Mouse (Mus musculus) embryonic facial prominence, embryonic 12.5 days (tissue): ENCODE data around the gene Rbm4. TPM values are rescaled to one million over a fixed set of nuclear protein-coding genes. Genes with fewer than 3 reads are reported as not detected.

Experiments used
- ATAC-seq: fragments of 200-750 bp; cut with Nextera tagmentation; 2 replicates; pipeline ENCODE4 v1.8.0; 2017; ENCODE audit not compliant: insufficient number of reproducible peaks, insufficient read depth, low FRiP score, low TSS enrichment
- H3K27ac ChIP-seq: fragments of 300-500 bp; sonication (generic); 2 replicates; pipeline ENCODE4 v1.5.1; 2016; ENCODE audit warnings: mild to moderate bottlenecking
- H3K27me3 ChIP-seq: fragments of 300-500 bp; sonication (generic); 2 replicates; pipeline ENCODE4 v1.6.1; 2016; ENCODE audit warnings: mild to moderate bottlenecking, moderate library complexity
- H3K36me3 ChIP-seq: fragments of 300-500 bp; sonication (generic); 2 replicates; pipeline ENCODE4 v1.6.1; 2016; ENCODE audit warnings: mild to moderate bottlenecking
- H3K4me1 ChIP-seq: fragments of 300-500 bp; sonication (generic); 2 replicates; pipeline ENCODE4 v1.6.1; 2016
- H3K4me2 ChIP-seq: fragments of 300-500 bp; sonication (generic); replicated peaks from 2 replicates; pipeline ENCODE4 v1.6.1; 2016; ENCODE audit warnings: mild to moderate bottlenecking, moderate library complexity
- H3K4me3 ChIP-seq: fragments of 300-500 bp; sonication (generic); 2 replicates; pipeline ENCODE4 v1.5.1; 2016; ENCODE audit warnings: mild to moderate bottlenecking
- H3K9ac ChIP-seq: fragments of 300-500 bp; sonication (generic); 2 replicates; pipeline ENCODE4 v1.6.1; 2016; ENCODE audit warnings: mild to moderate bottlenecking, moderate library complexity
- H3K9me3 ChIP-seq: fragments of 300-500 bp; sonication (generic); 2 replicates; pipeline ENCODE4 v1.6.1; 2016; ENCODE audit warnings: mild to moderate bottlenecking, moderate library complexity
- WGBS: fragments of 180-500 bp; shearing (Covaris S2); methylation state at CpG from one replicate; pipeline ENCODE4 v1.1.7; 2016; 5-methylcytosine and 5-hydroxymethylcytosine counted together
- polyA plus RNA-seq: library from polyadenylated mRNA; unstranded; fragments of >200 nt; fragmentation: Nextera tagmentation; extraction: Ambion mirVana; gene quantifications from 2 replicates; pipeline ENCODE4 v1.2.1, GENCODE M21; 2016

Rbm4 gene
- polyA plus RNA-seq, 1 experiment from 2014 or later = 89.3 TPM

DNA sequence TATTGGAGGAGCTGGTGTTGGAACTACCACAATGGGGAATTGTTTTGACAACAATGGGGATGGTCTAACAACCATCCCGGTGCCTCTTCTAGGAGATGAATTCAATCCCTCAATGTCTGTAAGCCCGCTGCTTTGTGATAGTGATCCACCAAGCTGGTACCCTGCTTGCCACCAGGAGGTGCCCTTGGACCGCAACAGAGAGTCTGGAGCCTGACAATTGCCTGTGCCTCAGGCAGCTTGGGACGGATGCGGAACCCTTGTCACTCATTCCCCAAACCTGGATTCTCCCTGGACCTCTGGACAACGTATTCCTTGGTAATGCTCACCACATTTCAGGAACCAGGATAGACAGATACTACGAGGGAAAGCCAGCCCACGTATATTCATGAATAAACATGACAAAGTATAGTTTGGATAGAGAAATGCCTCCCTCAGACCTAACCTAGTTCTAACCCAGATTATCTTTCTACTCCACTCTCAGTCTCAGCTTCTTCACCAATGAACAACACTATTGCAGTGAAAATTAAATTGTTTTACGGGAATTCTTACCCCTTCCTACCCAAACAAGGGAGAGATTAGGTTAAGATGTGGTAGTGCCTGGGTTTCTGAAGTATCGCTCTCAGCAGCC, 38.0 kb downstream of the Rbm4 start:
- under 1% methylated on average over 10 of the region's 10 CpGs for WGBS
- ATAC-seq = 0 out of 2 replicates have a peak, but pooled peaks have one; percentile 54
- Histone ChIP-seq H3K27ac (peak overlapping the region; percentile 97), H3K9me3 (no peaks in the 10 kb centered on the region), H3K4me1 (peaks cover 14% of the 10 kb centered on the region), H3K4me3 (peak overlapping the region; percentile 66), H3K4me2 (peak overlapping the region; percentile 68), H3K36me3 (peaks cover 8% of the 10 kb centered on the region), H3K27me3 (no peaks in the 10 kb centered on the region), H3K9ac (peak overlapping the region; percentile 55)

DNA sequence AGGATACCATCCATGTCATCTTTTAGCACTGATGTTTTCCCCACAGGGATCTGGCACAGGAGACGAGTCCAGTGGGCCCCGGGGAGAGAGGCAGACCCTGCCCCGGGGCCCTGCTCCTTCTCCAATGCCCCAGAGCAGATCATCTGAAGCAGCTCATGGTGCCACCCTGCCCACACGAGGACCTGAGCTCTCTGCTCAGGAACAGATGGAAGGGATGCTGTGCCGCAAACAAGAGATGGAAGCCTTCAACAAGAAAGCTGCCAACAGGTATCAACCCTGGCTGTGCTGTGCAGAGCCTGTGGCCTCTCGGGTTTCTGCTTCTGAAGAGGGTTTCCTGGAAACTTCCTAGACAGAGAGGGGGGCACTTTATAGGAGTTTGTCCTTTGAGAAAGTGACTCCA, 43.7 kb downstream of the Rbm4 start:
- no peak overlapping the region for H3K4me3 ChIP-seq
- ATAC-seq = no peak
- H3K4me2 ChIP-seq = no peak overlapping the region
- H3K36me3 ChIP-seq = peaks cover 6% of the 10 kb centered on the region; the same call in 1 of the 2 replicates
- no peaks in the 10 kb centered on the region for H3K27me3 ChIP-seq
- 0 out of 2 replicates have a peak, but pooled peaks cover 2% of the 10 kb centered on the region for H3K4me1 ChIP-seq
- 90% methylated on average over 6 of the region's 6 CpGs for WGBS
- H3K27ac ChIP-seq = no peak overlapping the region
- no peaks in the 10 kb centered on the region for H3K9me3 ChIP-seq
- no peak overlapping the region for H3K9ac ChIP-seq

DNA sequence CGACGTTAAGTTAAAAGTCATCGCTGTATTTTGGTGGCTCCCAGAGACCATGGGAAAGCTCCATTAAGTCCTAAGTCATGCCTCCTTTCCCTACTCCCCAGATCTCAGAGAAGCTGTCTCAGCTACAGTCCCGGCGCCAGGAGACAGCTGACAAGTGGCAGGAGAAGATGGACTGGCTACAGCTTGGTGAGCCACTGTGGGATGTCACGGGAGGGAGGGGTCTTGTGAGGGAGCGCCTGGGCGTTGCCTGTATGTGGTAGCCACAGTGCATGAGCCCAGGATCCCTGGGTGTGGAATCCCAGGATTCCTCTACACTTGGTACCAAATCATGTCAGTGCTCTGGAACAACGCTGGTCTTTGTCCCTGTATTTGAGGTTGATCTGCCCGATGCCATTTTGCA, 45.2 kb downstream of the Rbm4 start:
- peaks cover 10% of the 10 kb centered on the region; the same call in 1 of the 2 replicates for H3K36me3 ChIP-seq

GRCm38 (mm10) chr19:4747631-4748312, 45.9 kb downstream of the Rbm4 start:
- Histone ChIP-seq H3K9ac (no peak overlapping the region), H3K4me2 (no peak overlapping the region), H3K9me3 (no peaks in the 10 kb centered on the region), H3K27ac (no peak overlapping the region), H3K36me3 (peaks cover 10% of the 10 kb centered on the region; the same call in 1 of the 2 replicates), H3K27me3 (no peaks in the 10 kb centered on the region), H3K4me3 (no peak overlapping the region), H3K4me1 (0 out of 2 replicates have a peak, but pooled peaks cover 3% of the 10 kb centered on the region)
- no peak for ATAC-seq
- 91% methylated on average over 9 of the region's 9 CpGs for WGBS

More for the DNA sequence above, 45.2 kb downstream of the Rbm4 start:
- H3K4me2 ChIP-seq = no peak overlapping the region
- ATAC-seq = no peak
- no peak overlapping the region for H3K4me3 ChIP-seq
- H3K27me3 ChIP-seq = no peaks in the 10 kb centered on the region
- no peak overlapping the region for H3K9ac ChIP-seq
- WGBS = 87% methylated on average over 10 of the region's 10 CpGs
- H3K4me1 ChIP-seq = 0 out of 2 replicates have a peak, but pooled peaks cover 3% of the 10 kb centered on the region
- no peaks in the 10 kb centered on the region for H3K9me3 ChIP-seq
- no peak overlapping the region for H3K27ac ChIP-seq

DNA sequence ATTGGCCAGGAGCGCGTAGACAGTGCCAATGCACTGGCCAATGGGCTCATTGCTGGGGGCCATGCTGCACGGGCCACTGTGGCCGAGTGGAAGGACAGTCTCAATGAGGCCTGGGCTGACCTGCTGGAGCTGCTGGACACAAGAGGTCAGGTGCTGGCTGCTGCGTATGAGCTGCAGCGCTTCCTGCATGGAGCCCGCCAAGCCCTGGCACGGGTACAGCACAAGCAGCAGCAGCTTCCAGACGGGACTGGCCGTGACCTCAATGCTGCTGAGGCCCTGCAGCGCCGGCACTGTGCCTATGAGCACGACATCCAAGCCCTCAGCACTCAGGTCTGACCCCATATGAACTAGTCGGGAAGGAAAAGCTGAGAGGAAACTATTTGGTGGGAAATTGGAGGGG, 47.1 kb downstream of the Rbm4 start:
- Histone ChIP-seq H3K4me2 (no peak overlapping the region), H3K4me1 (0 out of 2 replicates have a peak, but pooled peaks cover 3% of the 10 kb centered on the region), H3K9ac (no peak overlapping the region), H3K27me3 (no peaks in the 10 kb centered on the region), H3K9me3 (no peaks in the 10 kb centered on the region), H3K27ac (no peak overlapping the region), H3K4me3 (no peak overlapping the region), H3K36me3 (peaks cover 10% of the 10 kb centered on the region; the same call in 1 of the 2 replicates)
- no peak for ATAC-seq
- WGBS = 80% methylated on average over 14 of the region's 14 CpGs

DNA sequence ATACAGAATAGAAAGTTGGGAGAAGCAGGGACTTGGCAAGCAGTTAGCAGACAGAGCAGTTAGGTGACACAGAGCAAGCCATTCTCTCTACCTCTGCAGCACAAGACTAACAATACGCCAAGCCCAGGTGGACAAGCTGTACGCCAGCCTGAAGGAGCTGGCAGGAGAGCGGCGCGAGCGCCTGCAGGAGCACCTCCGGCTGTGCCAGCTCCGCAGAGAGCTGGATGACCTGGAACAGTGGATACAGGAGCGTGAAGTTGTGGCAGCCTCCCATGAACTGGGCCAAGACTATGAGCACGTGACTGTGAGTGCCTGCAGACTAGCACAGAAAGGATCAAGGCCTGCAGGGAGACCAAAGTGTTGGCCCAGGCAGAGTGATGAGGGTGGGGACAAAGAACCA, 48.0 kb downstream of the Rbm4 start:
- H3K36me3 ChIP-seq = peaks cover 7% of the 10 kb centered on the region; the same call in 1 of the 2 replicates
- H3K4me3 ChIP-seq = no peak overlapping the region
- H3K4me1 ChIP-seq = 0 out of 2 replicates have a peak, but pooled peaks cover 3% of the 10 kb centered on the region
- ATAC-seq = no peak
- H3K27ac ChIP-seq = no peak overlapping the region
- H3K9ac ChIP-seq = no peak overlapping the region
- no peaks in the 10 kb centered on the region for H3K27me3 ChIP-seq
- H3K9me3 ChIP-seq = no peaks in the 10 kb centered on the region
- WGBS = 94% methylated on average over 10 of the region's 10 CpGs
- no peak overlapping the region for H3K4me2 ChIP-seq

- 0 out of 2 replicates have a peak, but pooled peaks cover 3% of the 10 kb centered on the region for H3K4me1 ChIP-seq
- H3K36me3 ChIP-seq = peaks cover 7% of the 10 kb centered on the region; the same call in 1 of the 2 replicates
- no peak overlapping the region for H3K27ac ChIP-seq
- no peak overlapping the region for H3K4me3 ChIP-seq
- no peak overlapping the region for H3K4me2 ChIP-seq
- no peaks in the 10 kb centered on the region for H3K27me3 ChIP-seq
- ATAC-seq = no peak
- no peaks in the 10 kb centered on the region for H3K9me3 ChIP-seq
- no peak overlapping the region for H3K9ac ChIP-seq
- 77% methylated on average over 9 of the region's 9 CpGs for WGBS
Observed at GRCm38 (mm10) chr19:4745057-4745456, 48.6 kb downstream of the Rbm4 start.

DNA sequence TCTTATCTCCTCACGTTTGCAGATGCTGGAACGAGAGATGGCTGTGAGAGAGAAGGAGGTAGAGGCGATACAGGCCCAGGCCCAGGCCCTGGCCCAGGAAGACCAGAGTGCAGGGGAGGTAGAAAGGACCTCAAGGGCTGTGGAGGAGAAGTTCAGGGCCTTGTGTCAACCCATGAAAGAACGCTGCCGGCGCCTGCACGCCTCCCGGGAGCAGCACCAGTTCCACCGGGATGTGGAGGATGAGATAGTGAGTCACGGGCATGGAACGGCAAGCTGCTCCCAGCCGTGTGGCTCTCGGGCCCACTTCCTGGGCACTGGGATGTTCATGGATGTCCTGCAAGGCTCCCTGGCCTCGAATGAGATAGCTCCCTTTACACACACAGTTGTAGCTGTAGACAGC, 49.7 kb downstream of the Rbm4 start:
- Histone ChIP-seq H3K4me3 (no peak overlapping the region), H3K9me3 (no peaks in the 10 kb centered on the region), H3K36me3 (peaks cover 7% of the 10 kb centered on the region; the same call in 1 of the 2 replicates), H3K27me3 (no peaks in the 10 kb centered on the region), H3K4me2 (no peak overlapping the region), H3K9ac (no peak overlapping the region), H3K27ac (no peak overlapping the region), H3K4me1 (0 out of 2 replicates have a peak, but pooled peaks cover 3% of the 10 kb centered on the region)
- 78% methylated on average over 14 of the region's 14 CpGs for WGBS
- ATAC-seq = no peak

DNA sequence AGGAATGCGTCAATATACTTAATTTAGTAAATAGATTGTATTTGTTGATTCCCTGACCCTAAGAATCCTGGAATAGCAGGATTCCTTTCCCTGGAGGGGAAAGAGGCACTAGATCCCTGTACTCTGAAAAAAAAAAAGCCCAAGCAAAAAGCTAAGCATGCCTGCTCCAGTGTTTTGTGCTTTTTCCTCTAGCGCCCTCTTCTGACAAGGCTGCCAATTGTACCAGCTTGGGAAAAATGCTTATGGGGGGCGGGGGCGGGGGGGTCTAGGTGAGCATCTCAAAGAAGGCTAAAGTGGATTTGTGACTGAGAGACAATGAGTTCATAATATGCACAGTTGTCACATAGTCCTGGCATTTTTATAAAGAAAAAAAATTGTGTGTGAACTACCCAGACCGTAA, 50.2 kb downstream of the Rbm4 start:
- no peaks in the 10 kb centered on the region for H3K9me3 ChIP-seq
- H3K4me3 ChIP-seq = no peak overlapping the region
- WGBS = 36% methylated on average over 5 of the region's 5 CpGs
- H3K9ac ChIP-seq = no peak overlapping the region
- no peak overlapping the region for H3K4me2 ChIP-seq
- 0 out of 2 replicates have a peak, but pooled peaks cover 3% of the 10 kb centered on the region for H3K4me1 ChIP-seq
- H3K27ac ChIP-seq = no peak overlapping the region
- H3K27me3 ChIP-seq = no peaks in the 10 kb centered on the region
- ATAC-seq = no peak
- peaks cover 7% of the 10 kb centered on the region; the same call in 1 of the 2 replicates for H3K36me3 ChIP-seq

- Histone ChIP-seq H3K36me3 (peaks cover 13% of the 10 kb centered on the region), H3K4me3 (no peak overlapping the region), H3K27ac (no peak overlapping the region), H3K9ac (no peak overlapping the region), H3K9me3 (no peaks in the 10 kb centered on the region), H3K4me1 (0 out of 2 replicates have a peak, but pooled peaks cover 3% of the 10 kb centered on the region), H3K27me3 (no peaks in the 10 kb centered on the region), H3K4me2 (no peak overlapping the region)
- no peak for ATAC-seq
- WGBS = 93% methylated on average over 6 of the region's 6 CpGs
Observed at GRCm38 (mm10) chr19:4742229-4742628, 51.5 kb downstream of the Rbm4 start.

GRCm38 (mm10) chr19:4741482-4741881, 52.2 kb downstream of the Rbm4 start:
- Histone ChIP-seq H3K4me3 (no peak overlapping the region), H3K4me2 (no peak overlapping the region), H3K9me3 (no peaks in the 10 kb centered on the region), H3K36me3 (peaks cover 13% of the 10 kb centered on the region), H3K9ac (no peak overlapping the region), H3K4me1 (0 out of 2 replicates have a peak, but pooled peaks cover 3% of the 10 kb centered on the region), H3K27ac (no peak overlapping the region), H3K27me3 (no peaks in the 10 kb centered on the region)
- no peak for ATAC-seq
- WGBS = 81% methylated on average over 10 of the region's 10 CpGs

DNA sequence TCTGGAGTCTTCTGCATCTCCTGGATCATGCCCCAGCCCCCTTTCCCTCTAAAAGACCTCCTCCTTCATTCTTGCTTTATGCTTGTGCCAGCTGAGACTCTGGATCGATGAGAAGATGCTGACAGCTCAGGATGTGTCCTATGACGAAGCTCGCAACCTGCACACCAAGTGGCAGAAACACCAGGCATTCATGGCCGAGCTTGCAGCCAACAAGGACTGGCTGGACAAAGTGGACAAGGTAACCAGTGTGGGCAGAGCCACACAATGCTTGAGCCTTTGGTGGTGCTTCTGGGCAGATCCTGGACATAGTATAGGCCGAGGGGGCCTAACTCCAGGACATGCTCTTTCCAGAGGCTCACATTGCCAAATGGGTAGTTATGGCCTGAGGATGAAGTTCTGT, 53.9 kb downstream of the Rbm4 start:
- Histone ChIP-seq H3K4me3 (no peak overlapping the region), H3K9me3 (no peaks in the 10 kb centered on the region), H3K4me1 (no peaks in the 10 kb centered on the region), H3K9ac (no peak overlapping the region), H3K27me3 (no peaks in the 10 kb centered on the region), H3K4me2 (no peak overlapping the region), H3K36me3 (peaks cover 9% of the 10 kb centered on the region), H3K27ac (no peak overlapping the region)
- ATAC-seq = no peak
- WGBS = 92% methylated on average over 5 of the region's 5 CpGs
